Mouse (Mus musculus): Measurements from ENCODE around the gene Tmem95. TPM values are rescaled to one million over a fixed set of nuclear protein-coding genes. Genes with fewer than 3 reads are reported as not detected.

Tmem95 gene
- total and polyA plus RNA-seq, 3 experiments, result not detected

DNA sequence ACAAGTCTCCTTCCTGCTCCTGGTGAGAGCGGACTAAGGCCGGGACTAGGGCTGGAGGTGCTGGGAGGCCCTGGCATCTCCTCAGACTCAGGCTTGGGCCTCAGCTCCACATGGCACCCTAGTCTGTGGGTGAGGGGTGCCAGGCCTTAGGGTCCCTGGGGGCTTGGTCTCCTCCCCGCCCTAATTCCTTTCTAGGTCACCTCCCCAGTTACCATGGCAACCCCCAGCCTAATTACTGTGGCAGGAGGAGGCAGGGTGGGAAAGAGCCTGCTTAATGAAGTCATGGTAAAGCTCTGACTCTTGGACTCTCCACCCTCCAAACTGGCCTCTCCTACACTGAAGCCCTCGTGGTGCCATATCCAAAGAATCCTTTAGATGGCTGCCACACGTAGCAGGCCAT is 49.0 kb downstream of the Tmem95 start:
- no peak overlapping the region for H3K27ac ChIP-seq (ENCODE audit: insufficient read depth, low read depth)
- H3K9me3 ChIP-seq (replicated peaks; ENCODE audit: low read length), result peaks cover 10% of the 10 kb centered on the region
- no peak for TF ChIP-seq ZMIZ1 (IDR thresholded peaks at IDR 0.05; ENCODE audit: low read depth, low read length)
- TF ChIP-seq TCF12 (IDR thresholded peaks at IDR 0.05; ENCODE audit: low read depth, low read length), result no peak
- TF ChIP-seq POLR2A (IDR thresholded peaks at IDR 0.05; ENCODE audit: low read depth, low read length), result no peak
- no peak for TF ChIP-seq JUND (conservative IDR thresholded peaks at IDR 0.05; ENCODE audit: low read depth, low read length)
- TF ChIP-seq KAT2A (IDR thresholded peaks at IDR 0.05; ENCODE audit: insufficient replicate concordance, low read length), result no peak
- no peak for TF ChIP-seq ZC3H11A (IDR thresholded peaks at IDR 0.05; ENCODE audit: low read depth, low read length)
- TF ChIP-seq ZKSCAN1 (IDR thresholded peaks at IDR 0.05; ENCODE audit: borderline replicate concordance, low read depth, low read length), result no peak
- TF ChIP-seq E2F4 (IDR thresholded peaks at IDR 0.05; ENCODE audit: insufficient replicate concordance, low read depth, low read length), result no peak
- no peak for TF ChIP-seq RCOR1 (conservative IDR thresholded peaks at IDR 0.05; ENCODE audit: low read depth, low read length)
- no peak for DNase-seq (ENCODE audit: extremely low read depth)
- H3K36me3 ChIP-seq (replicated peaks in 1 of 2; ENCODE audit: control insufficient read depth in 1 of 2, insufficient read depth in 1 of 2, low read length in 1 of 2), result peaks cover 0 to 5% of the 10 kb centered on the region in 2 experiments
- no peak overlapping the region for H3K9ac ChIP-seq (ENCODE audit: insufficient read depth, low read depth)
- H3K4me3 ChIP-seq (replicated peaks in 1 of 3; ENCODE audit: low read depth in 2 of 3, low read length in 2 of 3, poor library complexity in 1 of 3), result no peak overlapping the region
- peaks cover 1 to 3% of the 10 kb centered on the region in 2 experiments; a peak in 2 of 4 replicates for H3K4me1 ChIP-seq (ENCODE audit: control insufficient read depth in 1 of 2, insufficient read depth in 2 of 2)
- in situ Hi-C loops (cut with MboI; ENCODE audit: low pct_ligation_motif_present, low pct_unique_long_range_greater_than_20kb, low sequenced_read_pairs), result no loop called here
- dilution Hi-C loops (cut with MboI; ENCODE audit: extremely low pct_ligation_motif_present, extremely low pct_unique_long_range_greater_than_20kb, low sequenced_read_pairs), result no loop called here
- no peaks in the 10 kb centered on the region for H3K79me2 ChIP-seq (replicated peaks; ENCODE audit: control insufficient read depth, extremely low read depth, insufficient read depth, poor library complexity, severe bottlenecking)
- no peak overlapping the region for H3K4me2 ChIP-seq (ENCODE audit: insufficient read depth, low read depth, poor library complexity, severe bottlenecking)
- peaks cover 35% of the 10 kb centered on the region for H3K27me3 ChIP-seq (replicated peaks)

Other genes with a start within 250 kb of the Tmem95 start
Only the 20 nearest of the 40 such genes appear.
- 2.1 and 2.2 TPM in 2 replicates for gene Chrnb1, start 82.1 kb downstream of the Tmem95 start, total RNA-seq (2012; rRNA removed)
- gene Chrnb1, start 82.1 kb downstream of the Tmem95 start, total RNA-seq (2014; rRNA removed), result 1.9 TPM in 2 replicates
- 5.9 and 6.6 TPM in 2 replicates for gene Chrnb1, start 82.1 kb downstream of the Tmem95 start, polyA plus RNA-seq (2012; ENCODE audit: insufficient read length, low read depth)
- 0.92 and 0.93 TPM in 2 replicates for gene Fgf11, start 76.2 kb downstream of the Tmem95 start, total RNA-seq (2012; rRNA removed)
- 1.6 and 1.8 TPM in 2 replicates for gene Fgf11, start 76.2 kb downstream of the Tmem95 start, total RNA-seq (2014; rRNA removed)
- 3.7 and 3.9 TPM in 2 replicates for gene Fgf11, start 76.2 kb downstream of the Tmem95 start, polyA plus RNA-seq (2012; ENCODE audit: insufficient read length, low read depth)
- gene Tmem102, start 72.4 kb downstream of the Tmem95 start, total RNA-seq (2012; rRNA removed), result 0.08 TPM in 2 replicates
- gene Tmem102, start 72.4 kb downstream of the Tmem95 start, total RNA-seq (2014; rRNA removed), result not detected in 2 replicates
- gene Tmem102, start 72.4 kb downstream of the Tmem95 start, polyA plus RNA-seq (2012; ENCODE audit: insufficient read length, low read depth), result 0.16 TPM in 1 of 2 replicates, not detected in the other
- not detected in 2 replicates for gene Gm39566, start 62.7 kb downstream of the Tmem95 start, total RNA-seq (2012; rRNA removed)
- not detected in 2 replicates for gene Gm39566, start 62.7 kb downstream of the Tmem95 start, total RNA-seq (2014; rRNA removed)
- not detected in 2 replicates for gene Gm39566, start 62.7 kb downstream of the Tmem95 start, polyA plus RNA-seq (2012; ENCODE audit: insufficient read length, low read depth)
- gene Spem2, start 59.6 kb downstream of the Tmem95 start, total RNA-seq (2012; rRNA removed), result not detected in 2 replicates
- gene Spem2, start 59.6 kb downstream of the Tmem95 start, total RNA-seq (2014; rRNA removed), result not detected in 2 replicates
- gene Spem2, start 59.6 kb downstream of the Tmem95 start, polyA plus RNA-seq (2012; ENCODE audit: insufficient read length, low read depth), result not detected in 2 replicates
- gene Spem1, start 55.8 kb downstream of the Tmem95 start, total RNA-seq (2012; rRNA removed), result not detected in 2 replicates
- not detected in 2 replicates for gene Spem1, start 55.8 kb downstream of the Tmem95 start, total RNA-seq (2014; rRNA removed)
- gene Spem1, start 55.8 kb downstream of the Tmem95 start, polyA plus RNA-seq (2012; ENCODE audit: insufficient read length, low read depth), result not detected in 2 replicates
- 0.55 and 1.3 TPM in 2 replicates for gene Nlgn2, start 40.2 kb downstream of the Tmem95 start, total RNA-seq (2012; rRNA removed)
- gene Nlgn2, start 40.2 kb downstream of the Tmem95 start, total RNA-seq (2014; rRNA removed), result 0.20 and 0.95 TPM in 2 replicates
- gene Nlgn2, start 40.2 kb downstream of the Tmem95 start, polyA plus RNA-seq (2012; ENCODE audit: insufficient read length, low read depth), result 1.1 and 1.2 TPM in 2 replicates
- gene Tmem256, start 39.5 kb downstream of the Tmem95 start, total RNA-seq (2012; rRNA removed), result 203 and 206 TPM in 2 replicates
- gene Tmem256, start 39.5 kb downstream of the Tmem95 start, total RNA-seq (2014; rRNA removed), result 262 and 327 TPM in 2 replicates
- gene Tmem256, start 39.5 kb downstream of the Tmem95 start, polyA plus RNA-seq (2012; ENCODE audit: insufficient read length, low read depth), result 185 and 218 TPM in 2 replicates
- gene Plscr3, start 31.6 kb downstream of the Tmem95 start, total RNA-seq (2012; rRNA removed), result 2.4 and 2.9 TPM in 2 replicates
- 2.0 and 2.5 TPM in 2 replicates for gene Plscr3, start 31.6 kb downstream of the Tmem95 start, total RNA-seq (2014; rRNA removed)
- gene Plscr3, start 31.6 kb downstream of the Tmem95 start, polyA plus RNA-seq (2012; ENCODE audit: insufficient read length, low read depth), result 12.5 and 15.3 TPM in 2 replicates
- 0.13 TPM in 1 of 2 replicates, not detected in the other for gene Tnk1, start 19.3 kb downstream of the Tmem95 start, total RNA-seq (2012; rRNA removed)
- gene Tnk1, start 19.3 kb downstream of the Tmem95 start, total RNA-seq (2014; rRNA removed), result not detected in 2 replicates
- gene Tnk1, start 19.3 kb downstream of the Tmem95 start, polyA plus RNA-seq (2012; ENCODE audit: insufficient read length, low read depth), result 0.22 and 0.30 TPM in 2 replicates
- 3.3 and 3.9 TPM in 2 replicates for gene Kctd11, start 3.4 kb upstream of the Tmem95 start, total RNA-seq (2012; rRNA removed)
- 1.3 and 1.8 TPM in 2 replicates for gene Kctd11, start 3.4 kb upstream of the Tmem95 start, total RNA-seq (2014; rRNA removed)
- 1.5 and 2.1 TPM in 2 replicates for gene Kctd11, start 3.4 kb upstream of the Tmem95 start, polyA plus RNA-seq (2012; ENCODE audit: insufficient read length, low read depth)
- 38.9 and 39.6 TPM in 2 replicates for gene Acap1, start 17.5 kb upstream of the Tmem95 start, total RNA-seq (2012; rRNA removed)
- 58.2 and 66.2 TPM in 2 replicates for gene Acap1, start 17.5 kb upstream of the Tmem95 start, total RNA-seq (2014; rRNA removed)
- 66.7 and 70.9 TPM in 2 replicates for gene Acap1, start 17.5 kb upstream of the Tmem95 start, polyA plus RNA-seq (2012; ENCODE audit: insufficient read length, low read depth)
- 0.34 and 0.59 TPM in 2 replicates for gene 2810408A11Rik, start 23.0 kb upstream of the Tmem95 start, total RNA-seq (2012; rRNA removed)
- 0.35 and 0.86 TPM in 2 replicates for gene 2810408A11Rik, start 23.0 kb upstream of the Tmem95 start, total RNA-seq (2014; rRNA removed)
- 0.33 and 0.41 TPM in 2 replicates for gene 2810408A11Rik, start 23.0 kb upstream of the Tmem95 start, polyA plus RNA-seq (2012; ENCODE audit: insufficient read length, low read depth)
- 51.0 and 56.1 TPM in 2 replicates for gene Neurl4, start 23.1 kb upstream of the Tmem95 start, total RNA-seq (2012; rRNA removed)
- gene Neurl4, start 23.1 kb upstream of the Tmem95 start, total RNA-seq (2014; rRNA removed), result 21.4 and 22.9 TPM in 2 replicates
- 40.1 and 46.2 TPM in 2 replicates for gene Neurl4, start 23.1 kb upstream of the Tmem95 start, polyA plus RNA-seq (2012; ENCODE audit: insufficient read length, low read depth)
- 29.4 and 35.9 TPM in 2 replicates for gene Gps2, start 35.9 kb upstream of the Tmem95 start, total RNA-seq (2012; rRNA removed)
- 25.0 and 27.4 TPM in 2 replicates for gene Gps2, start 35.9 kb upstream of the Tmem95 start, total RNA-seq (2014; rRNA removed)
- 69.2 and 73.6 TPM in 2 replicates for gene Gps2, start 35.9 kb upstream of the Tmem95 start, polyA plus RNA-seq (2012; ENCODE audit: insufficient read length, low read depth)
- gene Eif5a, start 43.9 kb upstream of the Tmem95 start, total RNA-seq (2012; rRNA removed), result 1,419 and 1,651 TPM in 2 replicates
- 2,535 and 2,729 TPM in 2 replicates for gene Eif5a, start 43.9 kb upstream of the Tmem95 start, total RNA-seq (2014; rRNA removed)
- gene Eif5a, start 43.9 kb upstream of the Tmem95 start, polyA plus RNA-seq (2012; ENCODE audit: insufficient read length, low read depth), result 3,314 and 3,421 TPM in 2 replicates
- gene Ybx2, start 57.8 kb upstream of the Tmem95 start, total RNA-seq (2012; rRNA removed), result 0.25 TPM in 1 of 2 replicates, not detected in the other
- gene Ybx2, start 57.8 kb upstream of the Tmem95 start, total RNA-seq (2014; rRNA removed), result not detected in 2 replicates
- gene Ybx2, start 57.8 kb upstream of the Tmem95 start, polyA plus RNA-seq (2012; ENCODE audit: insufficient read length, low read depth), result 0.39 TPM in 1 of 2 replicates, not detected in the other
- gene Slc2a4, start 70.2 kb upstream of the Tmem95 start, total RNA-seq (2012; rRNA removed), result 2.2 and 2.6 TPM in 2 replicates
- 3.1 and 3.8 TPM in 2 replicates for gene Slc2a4, start 70.2 kb upstream of the Tmem95 start, total RNA-seq (2014; rRNA removed)
- gene Slc2a4, start 70.2 kb upstream of the Tmem95 start, polyA plus RNA-seq (2012; ENCODE audit: insufficient read length, low read depth), result 2.3 and 2.4 TPM in 2 replicates
- not detected in 2 replicates for gene Cldn7, start 86.8 kb upstream of the Tmem95 start, total RNA-seq (2012; rRNA removed)
- not detected in 2 replicates for gene Cldn7, start 86.8 kb upstream of the Tmem95 start, total RNA-seq (2014; rRNA removed)
- gene Cldn7, start 86.8 kb upstream of the Tmem95 start, polyA plus RNA-seq (2012; ENCODE audit: insufficient read length, low read depth), result not detected in 2 replicates
- 61.8 and 66.7 TPM in 2 replicates for gene Ctdnep1, start 103.1 kb upstream of the Tmem95 start, total RNA-seq (2012; rRNA removed)
- gene Ctdnep1, start 103.1 kb upstream of the Tmem95 start, total RNA-seq (2014; rRNA removed), result 37.7 and 42.9 TPM in 2 replicates
- gene Ctdnep1, start 103.1 kb upstream of the Tmem95 start, polyA plus RNA-seq (2012; ENCODE audit: insufficient read length, low read depth), result 143 and 171 TPM in 2 replicates

Data from CH12.LX (cell line).